Mouse (Mus musculus): ENCODE data around the gene Smtnl2. TPM values are rescaled to one million over a fixed set of nuclear protein-coding genes. Genes with fewer than 3 reads are reported as not detected.
"Not testable (repeated sequence)": the region's sequence is repeated elsewhere in the genome, so short reads cannot be mapped to it uniquely, and the experiment has no call there.

Smtnl2 gene
- polyA plus RNA-seq, 1 experiment from 2014 or later, result 10.2 TPM

DNA sequence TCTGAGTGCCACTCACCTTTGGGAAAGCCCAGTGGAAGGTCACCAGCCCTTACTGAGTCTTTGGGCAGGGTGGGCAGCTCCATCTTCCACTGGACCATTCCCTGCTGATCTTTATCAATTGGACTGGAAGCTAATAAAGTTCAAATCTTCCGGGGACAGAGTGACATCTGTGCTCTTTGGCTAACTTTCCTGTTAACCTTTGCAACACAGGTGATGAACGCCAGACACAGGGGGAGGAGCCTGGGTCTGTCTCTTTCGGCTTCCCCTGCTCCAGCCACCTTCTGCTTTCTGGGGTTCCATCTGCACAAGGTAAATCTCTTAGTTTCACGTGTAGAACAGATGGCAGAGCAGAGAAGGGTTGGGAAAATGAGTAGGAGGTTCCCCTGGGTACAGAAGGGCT lies 26.9 kb upstream of the Smtnl2 start:
- no peak overlapping the region for H3K9ac ChIP-seq (replicated peaks)
- peaks cover 21% of the 10 kb centered on the region for H3K4me1 ChIP-seq
- 77% methylated on average over 4 of the region's 4 CpGs for WGBS
- H3K27me3 ChIP-seq (replicated peaks), result no peaks in the 10 kb centered on the region
- H3K4me3 ChIP-seq (replicated peaks), result no peak overlapping the region
- peaks cover 11% of the 10 kb centered on the region for H3K36me3 ChIP-seq
- ATAC-seq (ENCODE audit: low FRiP score), result no peak
- H3K9me3 ChIP-seq (replicated peaks), result no peaks in the 10 kb centered on the region
- H3K27ac ChIP-seq (replicated peaks), result no peak overlapping the region
- H3K4me2 ChIP-seq, result no peak overlapping the region

DNA sequence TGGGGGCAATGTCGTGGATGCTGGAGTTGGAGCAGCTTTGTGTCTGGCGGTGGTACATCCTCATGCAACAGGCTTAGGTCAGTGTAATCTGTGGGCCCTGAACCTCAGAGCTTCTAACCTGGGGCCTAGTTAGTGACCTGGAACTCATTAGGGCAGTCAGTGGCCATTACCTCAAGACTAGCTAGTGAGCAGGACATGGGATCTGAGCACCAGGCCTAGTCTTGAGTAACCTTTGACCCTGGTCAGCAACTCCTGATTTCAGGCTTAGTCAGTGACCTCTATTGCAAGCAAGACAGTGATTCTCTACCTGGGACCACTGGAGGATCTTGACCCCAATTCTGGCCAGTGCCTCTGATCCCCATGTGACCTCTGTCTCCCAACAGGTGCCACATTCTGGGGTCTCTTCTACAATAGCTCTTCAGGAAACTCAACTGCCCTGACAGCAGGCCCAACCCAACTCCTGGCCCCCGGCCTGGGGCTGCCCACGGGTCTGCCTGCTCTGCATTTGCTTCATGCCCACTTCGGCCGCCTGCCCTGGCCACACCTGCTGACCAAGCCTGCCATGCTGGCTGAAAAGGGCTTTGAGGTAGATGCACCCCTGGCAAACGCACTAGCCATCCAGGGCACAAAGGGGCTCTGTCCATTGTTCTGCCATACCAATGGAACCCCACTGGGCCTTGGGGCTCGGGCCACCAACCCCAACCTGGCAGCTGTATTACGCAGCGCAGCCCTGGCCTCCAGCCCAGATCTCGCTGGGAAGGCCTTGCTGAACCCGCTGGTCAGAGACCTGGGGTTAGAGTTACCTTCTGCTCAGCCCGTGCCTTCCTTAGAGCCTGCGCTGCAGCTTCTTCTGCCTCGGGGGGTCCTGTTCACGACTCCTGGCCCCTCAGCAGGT lies 25.5 kb upstream of the Smtnl2 start:
- Histone ChIP-seq H3K4me3 (replicated peaks) (no peak overlapping the region), H3K4me1 (peaks cover 10% of the 10 kb centered on the region), H3K9ac (replicated peaks) (no peak overlapping the region), H3K4me2 (no peak overlapping the region), H3K27ac (replicated peaks) (no peak overlapping the region), H3K9me3 (replicated peaks) (no peaks in the 10 kb centered on the region), H3K27me3 (replicated peaks) (no peaks in the 10 kb centered on the region), H3K36me3 (no peaks in the 10 kb centered on the region)
- ATAC-seq (ENCODE audit: low FRiP score), result no peak
- WGBS, result 79% methylated on average over 16 of the region's 16 CpGs

DNA sequence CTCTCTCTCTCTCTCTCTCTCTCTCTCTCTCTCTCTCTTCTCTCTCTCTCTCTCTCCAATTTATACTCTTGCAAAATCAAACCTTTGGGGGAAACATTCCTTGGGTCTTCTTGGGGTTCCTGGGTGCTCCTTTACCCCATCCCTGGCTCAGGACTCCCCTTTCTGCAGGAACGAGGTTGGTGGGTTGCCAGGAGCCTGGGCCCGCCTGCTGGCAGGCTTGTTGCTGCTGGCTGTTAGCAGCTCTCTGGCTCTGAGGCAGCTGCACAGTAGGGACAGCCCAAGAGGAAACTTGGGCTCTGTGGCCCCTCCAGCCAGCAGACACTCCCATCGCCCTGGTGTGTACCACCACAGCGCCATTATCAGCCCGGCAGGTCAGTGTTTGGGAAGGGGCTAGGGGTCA lies 24.8 kb upstream of the Smtnl2 start:
- Histone ChIP-seq H3K9me3 (replicated peaks) (no peaks in the 10 kb centered on the region), H3K4me1 (peaks cover 6% of the 10 kb centered on the region), H3K4me2 (no peak overlapping the region), H3K4me3 (replicated peaks) (no peak overlapping the region), H3K9ac (replicated peaks) (no peak overlapping the region), H3K36me3 (no peaks in the 10 kb centered on the region), H3K27ac (replicated peaks) (no peak overlapping the region), H3K27me3 (replicated peaks) (no peaks in the 10 kb centered on the region)
- ATAC-seq (ENCODE audit: low FRiP score), result no peak
- 82% methylated on average over 5 of the region's 5 CpGs for WGBS

DNA sequence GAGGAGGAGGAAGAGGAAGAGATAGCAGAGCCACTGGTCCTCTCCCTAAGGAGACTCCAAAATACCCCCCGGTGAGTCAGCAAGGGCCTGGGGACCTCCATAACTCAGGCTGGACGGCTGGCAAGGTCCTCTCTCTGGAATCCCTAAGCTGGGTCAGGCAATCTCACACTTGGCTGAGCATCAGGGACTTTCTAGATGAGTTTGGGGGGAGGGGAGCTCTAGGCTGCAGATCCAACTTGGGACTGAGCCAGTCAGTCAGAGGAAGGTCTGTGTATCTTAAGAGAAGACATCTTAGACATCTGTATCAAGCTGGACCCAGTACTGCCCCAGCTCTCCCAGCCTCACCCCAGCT lies 24.2 kb upstream of the Smtnl2 start:
- Histone ChIP-seq H3K27ac (replicated peaks) (no peak overlapping the region), H3K9me3 (replicated peaks) (no peaks in the 10 kb centered on the region), H3K4me1 (peaks cover 6% of the 10 kb centered on the region), H3K4me2 (no peak overlapping the region), H3K27me3 (replicated peaks) (no peaks in the 10 kb centered on the region), H3K4me3 (replicated peaks) (no peak overlapping the region), H3K9ac (replicated peaks) (no peak overlapping the region), H3K36me3 (no peaks in the 10 kb centered on the region)
- ATAC-seq (ENCODE audit: low FRiP score), result no peak
- 48% methylated on average over 2 of the region's 2 CpGs for WGBS

DNA sequence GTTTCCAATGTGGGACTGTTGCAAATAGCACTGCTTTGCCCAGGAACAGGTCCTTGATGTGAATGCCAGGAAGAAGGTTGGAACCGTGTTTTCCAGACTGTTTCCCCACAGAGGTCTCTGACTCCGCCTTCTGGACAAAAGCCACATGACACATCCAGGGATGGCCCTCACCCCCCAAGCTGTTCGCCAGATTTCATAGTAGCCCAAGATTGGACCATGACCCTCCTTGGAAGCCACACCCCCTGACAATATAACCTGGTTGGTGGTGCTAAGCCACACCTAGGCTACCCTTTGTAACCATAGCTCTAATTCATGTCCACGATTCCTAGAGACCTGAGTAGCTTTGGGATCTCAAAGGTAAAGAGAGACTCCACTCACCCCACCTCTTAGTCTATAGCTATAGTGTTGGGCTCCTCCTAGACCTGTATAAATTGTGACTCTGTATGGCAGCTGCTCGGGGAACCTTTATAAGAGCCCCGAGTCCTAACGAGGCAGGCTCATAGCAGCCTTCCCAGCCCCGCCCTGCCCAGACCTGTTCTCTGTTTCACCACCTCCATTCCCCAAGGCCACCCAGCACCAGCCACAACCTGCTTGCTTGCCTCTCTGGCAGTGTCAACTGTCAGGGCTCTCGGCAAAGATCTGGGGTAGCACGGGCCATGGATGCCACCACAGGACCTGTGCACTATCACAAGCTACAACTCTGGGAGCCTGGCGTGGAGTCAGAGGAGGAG lies 23.6 kb upstream of the Smtnl2 start, which contains the start of gene Ggt6:
TSS of gene Ggt6 (plus strand) at position 564 of the 731 bp plus-strand sequence.
- no peak within 1 kb of the TSS for H3K27ac ChIP-seq (replicated peaks)
- no peaks in the 10 kb centered on the region for H3K36me3 ChIP-seq
- no peak for ATAC-seq (ENCODE audit: low FRiP score)
- H3K27me3 ChIP-seq (replicated peaks), result no peaks in the 10 kb centered on the region
- 71% methylated on average over 11 of the region's 11 CpGs for WGBS
- H3K4me3 ChIP-seq (replicated peaks), result no peak within 1 kb of the TSS
- no peak within 1 kb of the TSS for H3K9ac ChIP-seq (replicated peaks)
- no peaks in the 10 kb centered on the region for H3K9me3 ChIP-seq (replicated peaks)
- H3K4me1 ChIP-seq, result peaks cover 6% of the 10 kb centered on the region
- H3K4me2 ChIP-seq, result no peak within 1 kb of the TSS

DNA sequence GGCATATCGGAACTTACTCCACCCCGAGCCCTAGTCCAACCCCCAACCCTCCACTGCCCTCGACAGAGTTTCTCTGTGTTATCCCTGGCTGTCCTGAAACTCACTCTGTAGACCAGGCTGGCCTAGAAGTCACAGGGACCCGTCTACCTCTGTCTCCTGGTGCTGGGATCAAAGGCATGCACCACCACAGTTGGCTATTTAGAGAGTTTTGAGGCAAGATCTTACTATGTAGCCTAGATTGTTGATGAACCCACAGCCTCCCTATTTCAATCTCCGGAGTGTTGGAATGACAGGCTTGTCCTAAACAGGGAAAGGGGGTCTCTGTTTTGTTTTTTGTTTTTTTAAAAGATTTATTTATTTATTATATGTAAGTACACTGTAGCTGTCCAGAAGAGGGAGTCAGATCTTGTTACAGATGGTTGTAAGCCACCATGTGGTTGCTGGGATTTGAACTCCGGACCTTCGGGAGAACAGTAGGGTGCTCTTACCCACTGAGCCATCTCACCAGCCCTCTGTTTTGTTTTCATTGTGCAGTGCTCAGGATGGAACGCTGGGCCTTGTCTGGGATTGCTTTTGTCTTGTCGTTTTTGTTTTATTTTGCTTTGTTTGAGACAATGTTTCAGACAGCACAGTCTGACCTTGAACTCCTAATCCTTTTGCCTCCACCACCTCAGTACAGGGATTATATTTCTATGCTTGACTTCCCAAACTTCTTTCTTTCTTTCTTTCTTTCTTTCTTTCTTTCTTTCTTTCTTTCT lies 19.0 kb upstream of the Smtnl2 start:
- 65% methylated on average over 9 of the region's 9 CpGs for WGBS
- not testable (repeated sequence) for H3K27me3 ChIP-seq (replicated peaks); H3K9ac ChIP-seq (replicated peaks); H3K9me3 ChIP-seq (replicated peaks); H3K36me3 ChIP-seq; H3K4me2 ChIP-seq; H3K4me1 ChIP-seq; ATAC-seq (ENCODE audit: low FRiP score); H3K27ac ChIP-seq (replicated peaks); H3K4me3 ChIP-seq (replicated peaks)

DNA sequence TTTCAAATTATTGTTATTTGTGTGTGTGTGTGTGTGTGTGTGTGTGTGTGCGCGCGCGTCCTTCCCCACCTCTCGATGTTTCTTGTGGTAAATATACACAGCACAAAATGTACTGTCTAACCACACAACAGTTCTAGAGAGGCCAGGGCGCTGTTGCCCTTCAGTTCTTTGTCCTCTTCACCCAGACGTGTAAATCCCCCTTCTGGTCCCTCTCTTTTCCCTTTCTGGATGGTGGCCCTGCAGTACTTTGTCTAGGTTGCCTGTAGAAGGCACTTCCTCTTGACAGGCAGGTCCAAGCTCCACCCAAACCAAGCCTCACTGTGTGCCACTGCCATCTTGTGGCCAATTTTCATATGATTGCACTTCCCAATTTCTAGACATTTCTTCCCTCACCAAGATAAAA lies 17.8 kb upstream of the Smtnl2 start:
- Histone ChIP-seq H3K27me3 (replicated peaks) (no peaks in the 10 kb centered on the region), H3K9me3 (replicated peaks) (no peaks in the 10 kb centered on the region), H3K4me1 (no peaks in the 10 kb centered on the region), H3K9ac (replicated peaks) (no peak overlapping the region), H3K4me2 (peak overlapping the region; percentile 33), H3K4me3 (replicated peaks) (no peak overlapping the region), H3K36me3 (no peaks in the 10 kb centered on the region), H3K27ac (replicated peaks) (no peak overlapping the region)
- ATAC-seq (ENCODE audit: low FRiP score), result no peak
- 55% methylated on average over 7 of the region's 7 CpGs for WGBS

DNA sequence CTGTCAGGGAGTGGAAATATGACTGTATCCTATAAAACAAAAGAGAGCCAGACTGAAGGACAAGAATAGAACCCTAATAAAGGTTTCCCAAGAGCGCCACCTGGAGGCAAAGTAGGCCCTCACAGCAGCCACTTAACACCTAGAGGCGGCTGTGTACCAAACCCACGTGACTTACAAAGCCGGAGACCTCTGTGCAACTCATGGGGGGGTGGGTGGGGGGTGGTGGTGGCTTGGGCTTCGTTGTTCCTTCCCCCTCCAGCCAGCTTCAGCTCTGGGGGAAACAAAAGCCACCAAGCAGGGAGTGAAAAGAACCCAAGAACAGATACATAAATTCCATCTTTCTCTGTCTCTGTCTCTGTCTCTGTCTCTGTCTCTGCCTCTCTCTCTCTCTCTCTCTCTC lies 17.2 kb upstream of the Smtnl2 start:
- no peaks in the 10 kb centered on the region for H3K9me3 ChIP-seq (replicated peaks)
- H3K36me3 ChIP-seq, result no peaks in the 10 kb centered on the region
- H3K27ac ChIP-seq (replicated peaks), result no peak overlapping the region
- no peak overlapping the region for H3K4me2 ChIP-seq
- H3K4me3 ChIP-seq (replicated peaks), result no peak overlapping the region
- ATAC-seq (ENCODE audit: low FRiP score), result no peak
- no peaks in the 10 kb centered on the region for H3K27me3 ChIP-seq (replicated peaks)
- WGBS, result 0% methylated on average over 5 of the region's 5 CpGs
- H3K9ac ChIP-seq (replicated peaks), result no peak overlapping the region
- no peaks in the 10 kb centered on the region for H3K4me1 ChIP-seq

DNA sequence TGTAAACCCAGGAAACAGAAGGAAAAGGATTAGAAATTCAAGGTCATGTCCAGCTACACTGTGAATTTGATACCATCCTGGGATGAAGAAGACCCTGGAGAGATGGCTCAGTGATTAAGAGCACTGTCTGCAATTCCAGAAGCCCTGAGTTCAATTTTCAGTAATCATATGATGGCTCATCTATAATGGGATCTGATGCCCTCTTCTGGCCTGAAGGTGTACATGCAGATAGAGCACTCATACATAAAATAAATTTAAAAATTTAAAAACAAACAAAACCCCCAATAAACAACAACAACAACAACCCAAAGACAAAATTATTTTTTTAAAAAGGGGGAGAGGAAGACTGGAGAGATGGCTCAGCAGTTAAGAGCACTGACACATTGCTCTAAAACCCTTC lies 15.4 kb upstream of the Smtnl2 start:
- Histone ChIP-seq H3K9me3 (replicated peaks) (no peaks in the 10 kb centered on the region), H3K36me3 (no peaks in the 10 kb centered on the region), H3K27ac (replicated peaks) (no peak overlapping the region), H3K4me1 (no peaks in the 10 kb centered on the region), H3K4me2 (no peak overlapping the region), H3K9ac (replicated peaks) (no peak overlapping the region), H3K27me3 (replicated peaks) (no peaks in the 10 kb centered on the region), H3K4me3 (replicated peaks) (no peak overlapping the region)
- no peak for ATAC-seq (ENCODE audit: low FRiP score)

DNA sequence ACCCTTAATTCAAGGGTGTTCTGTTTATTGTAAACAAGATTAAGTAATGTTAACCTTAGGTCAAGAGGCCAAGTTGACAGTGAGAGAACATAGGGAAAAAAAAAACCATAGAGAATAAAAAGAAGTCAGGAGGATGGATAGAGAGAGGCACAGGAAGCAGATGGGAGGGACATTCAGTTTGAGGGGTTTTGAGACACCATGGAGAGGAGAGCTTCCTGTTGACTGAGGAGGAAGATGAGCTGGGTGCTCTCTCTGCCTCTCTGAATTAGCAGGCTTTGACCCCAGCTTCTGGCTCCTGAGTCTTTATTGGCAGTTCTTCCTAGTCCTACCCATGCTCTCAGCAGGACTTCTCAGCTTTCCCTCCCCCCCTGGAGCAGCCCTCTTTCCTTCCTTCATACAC lies 13.7 kb upstream of the Smtnl2 start:
- H3K9me3 ChIP-seq (replicated peaks), result no peaks in the 10 kb centered on the region
- H3K4me3 ChIP-seq (replicated peaks), result no peak overlapping the region
- no peak overlapping the region for H3K27ac ChIP-seq (replicated peaks)
- no peaks in the 10 kb centered on the region for H3K4me1 ChIP-seq
- H3K27me3 ChIP-seq (replicated peaks), result no peaks in the 10 kb centered on the region
- H3K36me3 ChIP-seq, result no peaks in the 10 kb centered on the region
- no peak for ATAC-seq (ENCODE audit: low FRiP score)
- no peak overlapping the region for H3K4me2 ChIP-seq
- H3K9ac ChIP-seq (replicated peaks), result no peak overlapping the region

DNA sequence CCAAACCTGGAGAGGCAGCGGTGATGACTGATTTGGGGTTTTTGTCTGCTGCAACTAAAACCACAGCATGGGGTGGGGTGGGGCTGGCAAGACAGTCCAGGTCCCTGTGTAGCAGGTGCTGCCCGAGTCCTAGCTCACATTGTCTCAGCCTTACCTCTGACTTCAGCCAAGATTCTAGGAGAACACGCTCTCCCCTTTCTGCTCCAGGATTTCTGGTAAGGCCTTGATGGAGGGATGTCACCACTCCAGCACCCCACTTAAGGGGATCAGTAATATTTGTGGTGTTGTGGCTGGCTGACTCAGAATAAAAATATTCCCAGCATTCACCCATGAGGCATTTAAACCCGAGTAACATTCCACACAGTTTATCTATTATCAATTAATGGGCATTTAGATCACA lies 12.2 kb upstream of the Smtnl2 start:
- H3K36me3 ChIP-seq, result no peaks in the 10 kb centered on the region
- H3K4me2 ChIP-seq, result no peak overlapping the region
- no peaks in the 10 kb centered on the region for H3K27me3 ChIP-seq (replicated peaks)
- no peak overlapping the region for H3K9ac ChIP-seq (replicated peaks)
- ATAC-seq (ENCODE audit: low FRiP score), result no peak
- H3K9me3 ChIP-seq (replicated peaks), result no peaks in the 10 kb centered on the region
- H3K27ac ChIP-seq (replicated peaks), result no peak overlapping the region
- no peaks in the 10 kb centered on the region for H3K4me1 ChIP-seq
- WGBS, result 89% methylated on average over 4 of the region's 4 CpGs
- H3K4me3 ChIP-seq (replicated peaks), result no peak overlapping the region

Measured in neural tube, embryonic 15.5 days (tissue).